9 mouse cellular contexts compared by ENCODE assay signal in the genomic region with DNA sequence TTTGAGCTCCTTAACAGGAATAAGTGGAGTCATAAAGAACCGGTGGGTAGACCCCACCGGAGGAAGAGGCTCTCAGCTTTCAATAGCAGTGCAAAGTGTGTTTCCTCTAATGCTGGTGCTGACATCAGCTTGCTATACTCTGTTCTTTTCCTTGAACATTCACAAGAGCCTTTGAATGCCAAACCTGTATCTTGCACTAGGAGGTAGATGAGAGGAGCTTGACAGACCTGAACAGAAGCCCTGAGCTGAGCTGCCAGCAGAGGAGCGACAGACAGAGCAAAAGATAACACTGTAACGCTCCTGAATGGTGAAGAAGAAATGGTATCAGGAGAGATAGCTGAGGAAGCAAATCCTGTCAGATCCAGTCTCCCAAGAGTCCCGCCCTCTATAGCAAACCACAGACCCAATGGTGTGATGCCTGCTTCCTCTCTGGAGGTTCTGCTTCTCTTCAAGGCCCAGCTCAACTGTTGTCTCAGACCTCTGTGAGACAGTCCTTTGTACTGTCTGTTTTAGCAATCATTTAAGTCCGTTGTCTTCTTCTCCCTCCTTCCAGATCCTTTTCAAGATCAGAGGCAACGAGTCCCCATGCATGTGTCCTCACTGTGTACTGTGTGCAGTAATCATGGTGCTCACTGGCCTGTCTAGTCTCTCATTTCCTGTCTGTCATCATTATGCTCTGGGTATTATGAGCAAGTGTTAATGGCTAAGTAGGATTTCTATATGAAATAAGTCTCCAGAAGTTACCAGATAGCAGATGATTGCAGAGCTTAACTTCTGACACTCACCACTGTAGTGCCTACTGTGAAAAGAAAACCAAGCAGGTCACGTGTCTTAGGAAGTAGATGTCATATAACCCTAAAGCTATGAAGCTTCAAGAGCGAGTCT. TPM values are rescaled to one million over a fixed set of nuclear protein-coding genes. Genes with fewer than 3 reads are reported as not detected.
DNase-seq lines count a peak whose midpoint lies in the region; ATAC-seq and TF ChIP-seq lines count a peak whose summit lies in the region.
"Had no signal": no experiment of that assay in that cellular context is flagged by ENCODE, and none has a peak within 500 bp of the region (broad histone marks: within the 10 kb centered on the region; RNA-seq: fewer than 3 reads in every experiment).

No protein-coding gene starts in this region.

- H3K9ac ChIP-seq in embryonic facial prominence, embryonic 14.5 days (ENCODE audit: low read depth, low read length): no peak overlapping the region
- no peak overlapping the region for H3K9ac ChIP-seq in liver, embryonic 16.5 days (ENCODE audit: low read depth, low read length)

- H3K27me3 ChIP-seq in embryonic facial prominence, embryonic 14.5 days (replicated peaks; ENCODE audit: control insufficient read depth, insufficient read depth, low read length): no peaks in the 10 kb centered on the region
- H3K27me3 ChIP-seq in liver, embryonic 16.5 days (ENCODE audit: control insufficient read depth, insufficient read depth, low read depth, low read length): no peaks in the 10 kb centered on the region

- no peak overlapping the region for H3K4me2 ChIP-seq in embryonic facial prominence, embryonic 14.5 days (ENCODE audit: low read depth, low read length)
- H3K4me2 ChIP-seq in liver, embryonic 16.5 days (ENCODE audit: low read depth, low read length): no peak overlapping the region; the same call in 1 of the 2 replicates

- H3K27ac ChIP-seq in layer of hippocampus, adult 2 months: peak overlapping the region; percentile 28; the same call in 1 of the 2 replicates
- peak overlapping the region; percentile 59; the same call in 1 of the 2 replicates for H3K27ac ChIP-seq in embryonic facial prominence, embryonic 14.5 days (replicated peaks; ENCODE audit: low read depth, low read length)
- H3K27ac ChIP-seq in liver, embryonic 16.5 days (ENCODE audit: low read length): peak overlapping the region; percentile 40

- H3K4me1 ChIP-seq in embryonic facial prominence, embryonic 14.5 days (ENCODE audit: control insufficient read depth, insufficient read depth, low read length): no peaks in the 10 kb centered on the region
- no peaks in the 10 kb centered on the region; the same call in 1 of the 2 replicates for H3K4me1 ChIP-seq in liver, embryonic 16.5 days (ENCODE audit: control insufficient read depth, low read depth, low read length)

- intact Hi-C loops in left cerebral cortex, postnatal 4 days (cut with DNase I): no loop called here
- intact Hi-C loops in left cerebral cortex, postnatal 25 days (cut with DNase I): no loop called here

- no peak for DNase-seq in layer of hippocampus, adult 2 months (ENCODE audit: low spot score in 2 of 2)
- no peak for DNase-seq in layer of hippocampus, postnatal 14 days (ENCODE audit: low spot score in 2 of 2)
- peak; percentile 18 for DNase-seq in T-cell, adult 2 months (ENCODE audit: low spot score)
- no peak for DNase-seq in embryonic facial prominence, embryonic 14.5 days (ENCODE audit: low spot score)
- DNase-seq in left cerebral cortex, postnatal 4 days: no peak
- no peak for DNase-seq in left cerebral cortex, postnatal 25 days (ENCODE audit: low spot score in 2 of 2)
- DNase-seq in gastrocnemius, postnatal 10 days: no peak

- ATAC-seq in embryonic facial prominence, embryonic 14.5 days (ENCODE audit: low read depth): no peak
- 0 out of 2 replicates have a peak, but pooled peaks have one; percentile 37 for ATAC-seq in liver, embryonic 16.5 days (ENCODE audit: low read depth)

- H3K9me3 ChIP-seq in embryonic facial prominence, embryonic 14.5 days (ENCODE audit: control insufficient read depth, low read length): no peaks in the 10 kb centered on the region
- no peaks in the 10 kb centered on the region for H3K9me3 ChIP-seq in liver, embryonic 16.5 days (replicated peaks; ENCODE audit: control insufficient read depth, low read length)

- no peak overlapping the region for H3K4me3 ChIP-seq in layer of hippocampus, adult 2 months
- H3K4me3 ChIP-seq in embryonic facial prominence, embryonic 14.5 days (ENCODE audit: low read depth, low read length): no peak overlapping the region
- no peak overlapping the region for H3K4me3 ChIP-seq in liver, embryonic 16.5 days (ENCODE audit: low read depth, low read length)
- H3K4me3 ChIP-seq: erythroblast, embryonic 14.5 days had no signal

- H3K36me3 ChIP-seq in embryonic facial prominence, embryonic 14.5 days (ENCODE audit: control insufficient read depth, insufficient read depth, low read length): peaks cover 4% of the 10 kb centered on the region; the same call in 1 of the 2 replicates
- H3K36me3 ChIP-seq in liver, embryonic 16.5 days (ENCODE audit: control insufficient read depth, insufficient read depth): no peaks in the 10 kb centered on the region

- 59% methylated on average over 9 of the region's 9 CpGs for WGBS in embryonic facial prominence, embryonic 14.5 days
- 22% methylated on average over 9 of the region's 9 CpGs for WGBS in liver, embryonic 16.5 days (ENCODE audit: insufficient replicate concordance)

- TF ChIP-seq CTCF in layer of hippocampus, adult 2 months (conservative IDR thresholded peaks at IDR 0.05): no peak

RNA-seq across cellular contexts. Expression of a gene that starts 43.7 kb away (rescaled TPM):
- 10 to 100 TPM; 27.6 to 31.8 TPM for total RNA-seq in layer of hippocampus, adult 2 months (2021)
- total RNA-seq in layer of hippocampus, postnatal 14 days (2021): 10 to 100 TPM; 31.1 to 32.0 TPM
- 20.1 and 23.5 TPM in 2 replicates for polyA plus RNA-seq in embryonic facial prominence, embryonic 14.5 days (2014; fragmentation: Nextera tagmentation; extraction: Ambion mirVana)
- polyA plus RNA-seq in liver, embryonic 16.5 days (2015; fragmentation: Nextera tagmentation; extraction: Ambion mirVana): 8.8 and 9.5 TPM in 2 replicates
- 10 to 100 TPM; 13.3 to 16.0 TPM for total RNA-seq in left cerebral cortex, postnatal 4 days (2021)
- total RNA-seq in left cerebral cortex, postnatal 25 days (2021): 10 to 100 TPM; 32.3 to 38.7 TPM
- 1 to 10 TPM; 2.3 to 3.6 TPM for total RNA-seq in gastrocnemius, postnatal 10 days (2021)
